Mouse (Mus musculus): ENCODE measurements at regions not wholly inside any gene's neighbourhood (a gene's known extent, or its start where the extent isn't known, plus 50 kb on each side); places are given as distances from the start of the nearest gene placed in this dataset.
"Not testable (repeated sequence)": the region's sequence is repeated elsewhere in the genome, so short reads cannot be mapped to it uniquely, and the experiment has no call there.

- no peak for DNase-seq
- intact Hi-C loops (cut with DNase I): no loop called here
Measured at GRCm38 (mm10) chr7:70253275-70253674, 113.3 kb downstream of the Nr2f2 start.

- DNase-seq: not testable (repeated sequence)
Measured at GRCm38 (mm10) chr7:70239059-70239458, 127.5 kb downstream of the Nr2f2 start.

GRCm38 (mm10) chr7:70219310-70219709 lies 147.2 kb downstream of the Nr2f2 start:
- DNase-seq: no peak
- intact Hi-C loops (cut with DNase I): no loop called here

More at GRCm38 (mm10) chr7:70239059-70239458, 127.5 kb downstream of the Nr2f2 start:
- intact Hi-C loops (cut with DNase I): not testable (repeated sequence)

GRCm38 (mm10) chr7:70217137-70217536 lies 149.4 kb downstream of the Nr2f2 start:
- intact Hi-C loops (cut with DNase I): no loop called here
- DNase-seq: no peak

GRCm38 (mm10) chr7:70213970-70214520 lies 152.5 kb downstream of the Nr2f2 start:
- intact Hi-C loops (cut with DNase I): no loop called here
- DNase-seq: no peak

GRCm38 (mm10) chr7:70205900-70206299 lies 160.6 kb downstream of the Nr2f2 start:
- no peak for DNase-seq
- intact Hi-C loops (cut with DNase I): no loop called here

- DNase-seq: no peak
- intact Hi-C loops (cut with DNase I): no loop called here
Measured at GRCm38 (mm10) chr7:70200188-70200587, 166.3 kb downstream of the Nr2f2 start.

- intact Hi-C loops (cut with DNase I): loop anchor here (10.0 kb wide), 1 partner anchor 156 kb away; no protein-coding TSS in a partner anchor
- DNase-seq: no peak
Measured at GRCm38 (mm10) chr7:70178956-70179355, 187.6 kb downstream of the Nr2f2 start.

GRCm38 (mm10) chr7:70178006-70178405 lies 188.5 kb downstream of the Nr2f2 start:
- intact Hi-C loops (cut with DNase I): loop anchor here (10.0 kb wide), 1 partner anchor 157 kb away; no protein-coding TSS in a partner anchor
- DNase-seq: no peak

GRCm38 (mm10) chr7:70176686-70177259 lies 189.8 kb downstream of the Nr2f2 start:
- intact Hi-C loops (cut with DNase I): loop anchor here (10.0 kb wide), 1 partner anchor 158 kb away; no protein-coding TSS in a partner anchor
- DNase-seq: no peak

- intact Hi-C loops (cut with DNase I): loop anchor here (10.0 kb wide), 1 partner anchor 159 kb away; no protein-coding TSS in a partner anchor
- no peak for DNase-seq
Measured at GRCm38 (mm10) chr7:70176086-70176485, 190.4 kb downstream of the Nr2f2 start.

- no peak for DNase-seq
- intact Hi-C loops (cut with DNase I): loop anchor here (10.0 kb wide), 1 partner anchor 162 kb away; no protein-coding TSS in a partner anchor
Measured at GRCm38 (mm10) chr7:70172431-70172830, 194.1 kb downstream of the Nr2f2 start.

GRCm38 (mm10) chr7:70171456-70171855 lies 195.1 kb downstream of the Nr2f2 start:
- intact Hi-C loops (cut with DNase I): loop anchor here (10.0 kb wide), 1 partner anchor 163 kb away; no protein-coding TSS in a partner anchor
- DNase-seq: no peak

GRCm38 (mm10) chr7:70168080-70168479 lies 198.5 kb downstream of the Nr2f2 start:
- intact Hi-C loops (cut with DNase I): no loop called here
- no peak for DNase-seq

- DNase-seq: no peak
- intact Hi-C loops (cut with DNase I): no loop called here
Measured at GRCm38 (mm10) chr7:70166081-70166480, 200.5 kb downstream of the Nr2f2 start.

GRCm38 (mm10) chr7:70165501-70165900 lies 201.0 kb downstream of the Nr2f2 start:
- intact Hi-C loops (cut with DNase I): no loop called here

GRCm38 (mm10) chr7:70164691-70165193 lies 201.8 kb downstream of the Nr2f2 start:
- intact Hi-C loops (cut with DNase I): no loop called here
- DNase-seq: no peak

More at GRCm38 (mm10) chr7:70165501-70165900, 201.0 kb downstream of the Nr2f2 start:
- DNase-seq: no peak

- intact Hi-C loops (cut with DNase I): no loop called here
- DNase-seq: no peak
Measured at GRCm38 (mm10) chr7:70158531-70158930, 208.0 kb downstream of the Nr2f2 start.

GRCm38 (mm10) chr7:70144726-70145271 lies 221.7 kb downstream of the Nr2f2 start:
- intact Hi-C loops (cut with DNase I): no loop called here

GRCm38 (mm10) chr7:70136837-70137236 lies 229.7 kb downstream of the Nr2f2 start:
- intact Hi-C loops (cut with DNase I): no loop called here

More at GRCm38 (mm10) chr7:70144726-70145271, 221.7 kb downstream of the Nr2f2 start:
- DNase-seq: no peak

GRCm38 (mm10) chr7:70135416-70135815 lies 231.1 kb downstream of the Nr2f2 start:
- DNase-seq: no peak
- intact Hi-C loops (cut with DNase I): no loop called here

More at GRCm38 (mm10) chr7:70136837-70137236, 229.7 kb downstream of the Nr2f2 start:
- no peak for DNase-seq

Measured in heart, postnatal 36 days (tissue).